Mouse (Mus musculus) spleen, adult 12 weeks (tissue): ENCODE results near the gene Macrod1.
"Not testable (repeated sequence)": the region's sequence is repeated elsewhere in the genome, so short reads cannot be mapped to it uniquely, and the experiment has no call there.

Source experiments
- DNase-seq: peaks from one replicate; pipeline ENCODE4 v3.0.0; 2022; ENCODE audit warnings: low spot score

Macrod1 gene

DNA sequence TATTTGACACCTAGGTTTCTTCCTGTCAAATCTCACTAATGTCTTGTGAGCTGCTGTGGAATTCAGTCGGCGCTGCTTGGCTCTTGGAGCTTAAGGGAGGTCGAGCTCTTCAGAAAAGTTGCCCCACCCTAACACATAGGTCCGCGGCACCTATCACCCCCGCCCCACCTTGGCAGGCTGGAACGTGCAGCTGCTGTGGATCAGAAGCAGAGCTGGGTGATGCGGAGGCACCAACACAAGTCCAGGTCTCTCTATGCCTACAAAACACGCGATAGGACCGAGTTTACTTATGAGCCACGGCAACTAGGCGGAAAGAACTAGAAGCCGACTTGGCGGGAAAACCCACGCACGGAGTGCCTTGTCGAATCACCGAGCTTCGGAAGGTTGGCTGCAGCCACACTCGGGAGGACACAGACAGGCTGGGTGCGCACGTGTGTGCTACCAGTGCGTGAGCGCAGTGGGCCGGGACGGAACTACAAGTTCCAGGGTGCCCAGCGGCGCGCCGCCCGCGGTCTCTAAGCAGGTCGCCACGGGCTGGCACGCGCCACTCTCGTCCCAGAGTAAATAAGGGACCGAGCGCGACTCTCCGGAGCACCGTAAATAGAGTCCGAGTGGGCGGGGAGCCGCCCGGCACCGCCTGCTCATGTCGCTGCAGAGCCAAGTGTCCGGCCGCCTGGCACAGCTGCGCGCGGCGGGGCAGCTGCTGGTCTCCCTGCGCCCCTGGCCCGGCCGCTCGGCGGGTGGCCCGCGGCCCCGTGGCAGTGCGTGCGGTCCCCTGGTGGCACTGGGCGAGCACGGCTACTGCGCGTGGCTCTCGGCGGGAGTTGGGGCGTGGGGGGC is at the start of gene Macrod1:
Gene Macrod1, plus strand, starts transcription at position 563 of the 840 bp plus-strand sequence.
- peak; percentile 56 for DNase-seq

DNA sequence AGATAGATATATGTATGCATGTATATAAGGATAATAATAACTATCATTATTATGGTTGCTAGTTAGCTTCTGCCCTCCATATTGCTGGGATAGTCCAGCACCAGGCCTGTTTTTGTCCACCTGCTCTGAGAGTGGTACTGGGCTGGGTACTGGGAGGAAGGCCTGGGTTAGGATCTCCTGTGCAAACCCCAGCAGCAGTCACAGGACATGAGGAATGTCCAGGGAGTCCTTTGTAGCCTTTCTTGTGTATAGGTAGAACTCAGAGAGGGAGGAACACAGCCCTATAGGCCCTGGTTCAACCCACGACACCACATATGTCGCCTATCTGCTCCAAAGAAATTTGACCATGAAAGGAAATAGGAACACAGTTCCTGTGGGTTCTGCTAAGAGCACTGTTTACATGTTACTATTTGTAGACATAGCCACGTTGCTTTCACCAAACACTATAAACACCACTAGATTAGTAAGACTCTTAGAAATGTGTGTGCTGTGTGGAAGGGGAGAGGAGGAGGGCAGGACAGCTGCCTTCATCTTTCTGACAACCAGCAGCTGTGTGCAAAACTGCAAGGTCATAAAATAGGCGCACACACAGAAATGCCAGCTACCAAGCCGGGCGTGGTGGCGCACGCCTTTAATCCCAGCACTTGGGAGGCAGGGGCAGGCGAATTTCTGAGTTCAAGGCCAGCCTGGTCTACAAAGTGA is 49.6 kb upstream of the Macrod1 start:
- no peak for DNase-seq

GRCm38 (mm10) chr19:7012426-7012825 is 44.2 kb upstream of the Macrod1 start:
- DNase-seq: no peak

DNA sequence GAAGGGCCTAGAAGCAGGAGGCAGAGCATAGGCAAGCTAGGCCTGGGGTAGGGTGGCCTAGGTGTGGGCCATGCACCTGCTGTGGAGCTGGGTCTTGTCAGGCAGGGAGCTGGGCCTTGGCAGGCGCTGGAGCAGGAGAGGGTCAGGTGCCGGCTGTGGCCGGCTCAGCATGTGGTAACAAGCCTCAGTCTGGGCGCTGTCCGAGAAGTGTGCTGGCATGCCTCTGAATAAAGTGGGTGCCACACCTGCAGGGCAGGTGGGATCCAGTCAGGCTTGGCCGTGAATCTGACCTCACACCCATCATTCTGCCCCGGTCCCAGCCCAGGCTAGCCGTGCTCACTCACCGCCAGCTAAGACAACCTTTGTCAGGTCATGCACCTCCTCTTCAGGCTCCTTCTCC is 42.6 kb upstream of the Macrod1 start:
- no peak for DNase-seq

- DNase-seq: no peak
These were observed 42.0 kb upstream of the Macrod1 start for GRCm38 (mm10) chr19:7014481-7015135.

DNA sequence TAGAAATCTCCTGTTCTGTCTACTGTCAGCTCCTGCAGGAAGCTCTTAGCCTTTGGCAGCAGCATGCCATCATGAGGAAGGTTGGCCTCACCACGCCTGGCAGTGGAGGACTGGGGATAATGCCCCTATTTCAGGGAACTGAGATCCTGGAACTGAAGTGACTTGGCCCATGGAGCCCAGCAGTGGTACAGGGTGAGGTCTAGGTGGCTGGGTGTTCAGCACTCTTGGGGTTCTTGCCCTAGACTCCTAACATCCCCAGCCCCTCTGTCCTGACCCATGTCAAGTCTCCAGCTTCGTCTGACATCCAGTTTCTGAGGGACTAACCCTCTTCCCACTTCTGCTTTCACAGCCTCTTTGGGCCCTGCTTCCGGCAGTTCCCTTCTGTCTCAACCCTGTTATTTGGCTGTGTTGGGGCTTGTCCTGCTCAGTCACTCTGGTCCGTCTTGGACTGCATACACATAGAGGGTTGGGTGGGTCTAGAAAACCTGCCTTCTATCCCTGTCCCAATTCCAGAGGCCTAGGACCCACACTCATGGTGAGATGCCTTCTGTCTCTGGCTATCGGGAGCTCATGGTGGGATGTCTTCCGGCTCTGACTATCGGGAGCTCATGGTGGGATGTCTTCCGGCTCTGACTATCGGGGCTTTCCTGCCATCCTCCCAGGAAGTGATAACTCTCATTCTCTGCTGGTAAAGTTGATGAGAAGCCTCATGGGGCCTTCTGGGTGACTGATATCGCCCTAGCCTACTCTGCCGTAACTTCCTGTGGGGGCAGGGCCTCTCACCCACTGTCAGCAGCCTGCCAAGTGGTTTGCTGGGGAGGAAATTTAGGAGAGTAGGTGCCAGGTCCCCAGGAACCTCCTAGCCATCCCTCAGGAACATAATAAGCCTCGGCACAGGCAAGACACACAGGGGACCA is 38.8 kb upstream of the Macrod1 start:
- DNase-seq: peak; percentile 65

- DNase-seq: no peak
These were observed 38.1 kb upstream of the Macrod1 start for GRCm38 (mm10) chr19:7018546-7018945.

GRCm38 (mm10) chr19:7019191-7019590 is 37.4 kb upstream of the Macrod1 start, which contains the start of gene Fermt3:
Fermt3 (minus strand) TSS chr19:7019469.
- DNase-seq: peak; percentile 64

DNA sequence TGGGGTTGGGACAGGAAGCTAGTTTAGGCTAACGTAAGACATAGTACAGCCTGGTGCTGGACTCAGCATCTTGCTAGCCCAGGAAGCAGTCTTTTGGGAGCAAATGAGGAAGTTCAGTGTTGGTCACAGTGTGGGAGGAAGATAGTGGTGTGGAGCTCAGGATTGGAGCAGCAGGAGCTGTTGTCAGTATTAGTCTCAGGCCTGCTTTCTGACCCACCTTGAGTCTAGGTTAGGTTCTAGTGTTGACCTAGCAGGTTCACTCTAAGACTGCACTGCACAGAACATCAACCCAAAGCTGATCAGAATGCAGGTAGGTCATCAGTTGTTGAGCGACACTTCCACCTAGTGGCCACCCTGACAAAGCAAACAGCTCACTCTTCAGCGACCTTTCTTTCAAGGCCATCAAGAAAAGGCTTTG is 36.4 kb upstream of the Macrod1 start:
- peak; percentile 49 for DNase-seq

DNA sequence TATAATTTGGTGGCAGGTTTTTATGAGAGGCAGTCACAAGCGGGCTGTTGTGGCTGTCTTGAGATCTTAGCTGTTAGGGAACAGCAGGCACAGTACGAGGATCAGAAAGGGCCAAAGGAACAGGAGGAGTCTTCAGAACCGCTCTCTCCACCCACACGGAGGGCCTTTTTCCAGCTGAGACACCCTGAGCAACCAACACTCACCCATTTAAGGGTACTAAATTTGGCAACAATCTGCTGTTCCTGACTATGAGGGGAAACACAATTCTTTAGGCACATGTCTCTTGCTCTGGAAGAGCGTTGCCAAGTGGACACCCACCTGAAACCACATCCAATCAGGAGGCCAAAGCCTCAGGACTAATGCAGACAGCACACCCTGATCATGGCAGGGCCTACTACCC is 27.1 kb upstream of the Macrod1 start:
- DNase-seq: no peak

- DNase-seq: no peak
These were observed 22.6 kb upstream of the Macrod1 start for GRCm38 (mm10) chr19:7034006-7034405.

DNA sequence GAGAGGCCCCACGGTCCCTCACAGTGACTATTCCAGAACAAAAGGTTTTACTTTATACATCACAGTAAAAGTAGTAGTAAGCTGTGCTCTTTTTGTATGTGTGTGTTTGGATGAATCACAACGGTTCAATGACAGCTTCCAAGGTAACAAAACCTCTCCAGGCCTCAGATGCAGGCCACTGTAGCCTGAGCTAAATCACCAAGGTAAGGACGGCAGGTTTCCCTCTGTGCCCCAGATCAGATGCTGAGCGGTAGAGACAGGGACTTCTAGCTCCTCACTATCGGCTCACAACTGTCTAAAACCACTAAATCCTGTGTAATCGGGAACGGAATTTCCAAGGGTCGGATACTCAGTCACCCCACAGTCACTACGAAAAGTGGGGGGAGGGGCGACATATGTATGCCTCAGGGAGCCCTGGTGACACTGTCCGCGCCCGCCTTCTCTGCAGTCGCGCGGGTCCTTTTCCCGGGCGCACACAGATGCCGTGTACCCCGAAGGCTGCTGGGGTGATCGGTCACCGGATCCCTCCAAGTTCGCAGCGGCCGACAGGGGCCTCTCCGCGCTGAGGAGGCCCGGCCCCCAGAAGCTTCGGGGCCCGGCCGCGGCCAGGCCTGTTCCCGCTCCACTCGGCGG is 17.4 kb upstream of the Macrod1 start:
- peak; percentile 60 for DNase-seq

GRCm38 (mm10) chr19:7039841-7040636 is 16.6 kb upstream of the Macrod1 start, which contains the start of gene Stip1:
Stip1 (minus strand) TSS chr19:7039967.
- peak; percentile 98 for DNase-seq

GRCm38 (mm10) chr19:7040637-7041130 is 15.9 kb upstream of the Macrod1 start:
- DNase-seq: no peak

- DNase-seq: no peak
These were observed 15.4 kb upstream of the Macrod1 start for GRCm38 (mm10) chr19:7041171-7041570.

- DNase-seq: no peak
These were observed 12.3 kb upstream of the Macrod1 start for GRCm38 (mm10) chr19:7044279-7044678.

GRCm38 (mm10) chr19:7044706-7045105 is 11.9 kb upstream of the Macrod1 start:
- no peak for DNase-seq

DNA sequence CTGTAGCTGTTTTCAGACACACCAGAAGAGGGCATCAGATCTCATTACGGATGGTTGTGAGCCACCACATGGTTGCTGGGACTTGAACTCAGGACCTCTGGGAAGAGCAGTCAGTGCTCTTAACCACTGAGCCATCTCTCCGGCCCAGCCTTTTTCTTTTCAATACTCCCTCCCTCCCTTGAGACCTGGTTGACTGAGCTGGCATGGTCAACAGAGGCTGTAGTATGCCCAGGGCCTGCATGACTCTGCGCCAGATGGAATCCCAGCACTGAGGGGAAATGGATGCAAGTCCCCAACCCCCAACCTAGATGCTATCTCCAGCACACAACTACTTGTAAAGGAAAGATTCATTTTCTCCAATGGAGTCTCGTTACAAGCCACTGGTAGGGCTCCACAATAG is 3.2 kb upstream of the Macrod1 start:
- DNase-seq: not testable (repeated sequence)

- no peak for DNase-seq
These were observed 1.8 kb upstream of the Macrod1 start for GRCm38 (mm10) chr19:7054772-7055171.

- no peak for DNase-seq
These were observed 1.4 kb upstream of the Macrod1 start for GRCm38 (mm10) chr19:7055173-7055572.
